Mouse (Mus musculus): ENCODE results near the gene Mettl14. TPM values are rescaled to one million over a fixed set of nuclear protein-coding genes. Genes with fewer than 3 reads are reported as not detected.

The Mettl14 gene
- total RNA-seq (2014; rRNA removed) (4.7 and 6.3 TPM in 2 replicates), polyA plus RNA-seq (2015; fragmentation: Nextera tagmentation; extraction: Ambion mirVana) (15.6 and 19.5 TPM in 2 replicates)

- under 1% methylated on average over 41 of the region's 41 CpGs for WGBS
- H3K27me3 ChIP-seq (ENCODE audit: insufficient read depth, low read length): no peaks in the 10 kb centered on the region
Observed at GRCm38 (mm10) chr3:123385486-123386156, at the start of gene Mettl14. Mettl14 (minus strand) TSS chr3:123386108.

GRCm38 (mm10) chr3:123433362-123433761, 47.5 kb upstream of the Mettl14 start:
- H3K9ac ChIP-seq (replicated peaks; ENCODE audit: low read length): no peak overlapping the region
- H3K4me2 ChIP-seq (ENCODE audit: low read depth, low read length): no peak overlapping the region
- no peak for DNase-seq (ENCODE audit: low spot score)
- H3K36me3 ChIP-seq (ENCODE audit: insufficient read depth, low read length): no peaks in the 10 kb centered on the region
- H3K4me1 ChIP-seq (ENCODE audit: insufficient read depth, low read length): no peaks in the 10 kb centered on the region
- 80% methylated on average over 3 of the region's 3 CpGs for WGBS
- no peak for TF ChIP-seq CTCF (IDR thresholded peaks at IDR 0.05; ENCODE audit: low read depth)
- no peaks in the 10 kb centered on the region for H3K27me3 ChIP-seq (ENCODE audit: insufficient read depth, low read length)
- ATAC-seq: no peak
- H3K9me3 ChIP-seq (ENCODE audit: low read length): no peaks in the 10 kb centered on the region
- no peak overlapping the region for H3K27ac ChIP-seq
- no peak overlapping the region for H3K4me3 ChIP-seq (ENCODE audit: low read length)

More at GRCm38 (mm10) chr3:123385486-123386156, at the start of gene Mettl14:
- Histone ChIP-seq H3K4me3 (ENCODE audit: low read length) (peak within 1 kb of the TSS; percentile 71), H3K27ac (peak within 1 kb of the TSS; percentile 90), H3K9me3 (ENCODE audit: low read length) (no peaks in the 10 kb centered on the region), H3K4me1 (ENCODE audit: insufficient read depth, low read length) (peaks cover 3% of the 10 kb centered on the region; the same call in 1 of the 2 replicates), H3K4me2 (ENCODE audit: low read depth, low read length) (peak within 1 kb of the TSS; percentile 89), H3K36me3 (ENCODE audit: insufficient read depth, low read length) (peaks cover 5% of the 10 kb centered on the region; the same call in 1 of the 2 replicates), H3K9ac (replicated peaks; ENCODE audit: low read length) (peak within 1 kb of the TSS; percentile 67)
- ATAC-seq (peak; percentile 99), DNase-seq (ENCODE audit: low spot score) (peak; percentile 99)
- no peak for TF ChIP-seq CTCF (IDR thresholded peaks at IDR 0.05; ENCODE audit: low read depth)

GRCm38 (mm10) chr3:123431951-123432674, 46.2 kb upstream of the Mettl14 start:
- ATAC-seq (no peak), DNase-seq (ENCODE audit: low spot score) (no peak)
- WGBS: 79% methylated on average over 5 of the region's 5 CpGs
- Histone ChIP-seq H3K9ac (replicated peaks; ENCODE audit: low read length) (no peak overlapping the region), H3K36me3 (ENCODE audit: insufficient read depth, low read length) (no peaks in the 10 kb centered on the region), H3K4me3 (ENCODE audit: low read length) (no peak overlapping the region), H3K9me3 (ENCODE audit: low read length) (no peaks in the 10 kb centered on the region), H3K4me1 (ENCODE audit: insufficient read depth, low read length) (no peaks in the 10 kb centered on the region), H3K4me2 (ENCODE audit: low read depth, low read length) (no peak overlapping the region), H3K27me3 (ENCODE audit: insufficient read depth, low read length) (no peaks in the 10 kb centered on the region), H3K27ac (no peak overlapping the region)
- no peak for TF ChIP-seq CTCF (IDR thresholded peaks at IDR 0.05; ENCODE audit: low read depth)

GRCm38 (mm10) chr3:123429597-123430458, 43.9 kb upstream of the Mettl14 start:
- Histone ChIP-seq H3K4me2 (ENCODE audit: low read depth, low read length) (no peak overlapping the region), H3K9ac (replicated peaks; ENCODE audit: low read length) (no peak overlapping the region), H3K27me3 (ENCODE audit: insufficient read depth, low read length) (no peaks in the 10 kb centered on the region), H3K9me3 (ENCODE audit: low read length) (no peaks in the 10 kb centered on the region), H3K4me1 (ENCODE audit: insufficient read depth, low read length) (no peaks in the 10 kb centered on the region), H3K36me3 (ENCODE audit: insufficient read depth, low read length) (no peaks in the 10 kb centered on the region), H3K27ac (no peak overlapping the region), H3K4me3 (ENCODE audit: low read length) (no peak overlapping the region)
- no peak for TF ChIP-seq CTCF (IDR thresholded peaks at IDR 0.05; ENCODE audit: low read depth)
- WGBS: 76% methylated on average over 22 of the region's 22 CpGs
- ATAC-seq (no peak), DNase-seq (ENCODE audit: low spot score) (no peak)

- DNase-seq (ENCODE audit: low spot score) (no peak), ATAC-seq (no peak)
- no peaks in the 10 kb centered on the region for H3K4me1 ChIP-seq (ENCODE audit: insufficient read depth, low read length)
Observed at GRCm38 (mm10) chr3:123428005-123428404, 42.1 kb upstream of the Mettl14 start.

GRCm38 (mm10) chr3:123425647-123426046, 39.7 kb upstream of the Mettl14 start:
- Histone ChIP-seq H3K27me3 (ENCODE audit: insufficient read depth, low read length) (no peaks in the 10 kb centered on the region), H3K4me1 (ENCODE audit: insufficient read depth, low read length) (no peaks in the 10 kb centered on the region), H3K27ac (no peak overlapping the region), H3K4me3 (ENCODE audit: low read length) (no peak overlapping the region), H3K9me3 (ENCODE audit: low read length) (no peaks in the 10 kb centered on the region), H3K4me2 (ENCODE audit: low read depth, low read length) (no peak overlapping the region), H3K36me3 (ENCODE audit: insufficient read depth, low read length) (no peaks in the 10 kb centered on the region), H3K9ac (replicated peaks; ENCODE audit: low read length) (no peak overlapping the region)
- 70% methylated on average over 2 of the region's 2 CpGs for WGBS
- DNase-seq (ENCODE audit: low spot score): no peak
- TF ChIP-seq CTCF (IDR thresholded peaks at IDR 0.05; ENCODE audit: low read depth): no peak
- ATAC-seq: no peak

More at GRCm38 (mm10) chr3:123428005-123428404, 42.1 kb upstream of the Mettl14 start:
- Histone ChIP-seq H3K36me3 (ENCODE audit: insufficient read depth, low read length) (no peaks in the 10 kb centered on the region), H3K27me3 (ENCODE audit: insufficient read depth, low read length) (no peaks in the 10 kb centered on the region), H3K4me3 (ENCODE audit: low read length) (no peak overlapping the region), H3K27ac (no peak overlapping the region), H3K4me2 (ENCODE audit: low read depth, low read length) (no peak overlapping the region), H3K9ac (replicated peaks; ENCODE audit: low read length) (no peak overlapping the region), H3K9me3 (ENCODE audit: low read length) (no peaks in the 10 kb centered on the region)
- 71% methylated on average over 4 of the region's 4 CpGs for WGBS
- TF ChIP-seq CTCF (IDR thresholded peaks at IDR 0.05; ENCODE audit: low read depth): no peak

All from hindbrain, postnatal 0 days (tissue).